Mouse (Mus musculus) ES-E14 (cell line): ENCODE measurements around the gene Pml.

Experiments
- CHD2 ChIP-seq: IDR thresholded peaks from 2 replicates; pipeline ENCODE4 v1.6.1; 2014; ENCODE audit warnings: mild to moderate bottlenecking, low read depth, low read length, inconsistent platforms
- HCFC1 ChIP-seq: IDR thresholded peaks from 2 replicates; pipeline ENCODE4 v1.6.1; 2012; ENCODE audit warnings: low read length, inconsistent platforms, borderline replicate concordance; ENCODE audit not compliant: insufficient read depth
- MAFK ChIP-seq: IDR thresholded peaks from 2 replicates; pipeline ENCODE4 v1.6.1; 2014; ENCODE audit warnings: mild to moderate bottlenecking, low read depth, low read length, inconsistent platforms; ENCODE audit not compliant: insufficient read depth
- ZC3H11A ChIP-seq: IDR thresholded peaks from 2 replicates; pipeline ENCODE4 v1.6.1; 2012; ENCODE audit warnings: low read depth, mild to moderate bottlenecking, inconsistent platforms, low read length, borderline replicate concordance
- ZNF384 ChIP-seq: IDR thresholded peaks from 2 replicates; pipeline ENCODE4 v1.6.1; 2012; ENCODE audit warnings: low read depth, low read length, inconsistent platforms

- TF ChIP-seq MAFK (no peak), CHD2 (no peak), ZNF384 (no peak), HCFC1 (no peak), ZC3H11A (no peak)
These were observed 26.8 kb upstream of the Pml start for GRCm38 (mm10) chr9:58276346-58276745.
